Comparison of ENCODE assay signal across 23 mouse cellular contexts in the genomic region with DNA sequence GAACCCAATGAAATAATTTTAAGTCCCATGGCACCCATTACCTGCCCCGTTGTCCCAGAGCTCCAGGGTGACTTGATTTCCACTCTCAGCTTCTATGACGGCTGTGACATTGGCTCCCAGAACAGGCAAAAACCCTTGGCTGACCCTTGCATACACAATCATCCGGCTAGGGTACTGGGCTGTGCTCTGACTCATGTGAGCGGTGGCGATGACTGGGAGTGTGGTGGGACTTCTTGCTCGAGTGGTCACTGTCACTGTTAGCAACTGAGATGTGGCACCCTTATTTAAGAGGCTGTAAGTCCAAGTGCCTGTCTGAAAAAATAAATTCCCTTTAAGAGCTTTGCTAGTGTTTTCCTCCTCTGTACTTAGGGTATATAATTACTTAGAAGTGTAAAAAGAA. TPM values are rescaled to one million over a fixed set of nuclear protein-coding genes. Genes with fewer than 3 reads are reported as not detected.
"Had no signal": no experiment of that assay in that cellular context is flagged by ENCODE, and none has a peak within 500 bp of the region (broad histone marks: within the 10 kb centered on the region; RNA-seq: fewer than 3 reads in every experiment).

No protein-coding gene starts in this region.

- H3K27ac ChIP-seq: intestine, embryonic 15.5 days; limb, embryonic 10.5 days; limb, embryonic 13.5 days; liver, embryonic 13.5 days had no signal

- H3K9me3 ChIP-seq: intestine, embryonic 15.5 days; limb, embryonic 10.5 days; limb, embryonic 13.5 days; liver, embryonic 13.5 days; megakaryocyte, embryonic 14.5 days had no signal

- H3K4me3 ChIP-seq: intestine, embryonic 15.5 days; limb, embryonic 10.5 days; limb, embryonic 13.5 days; liver, embryonic 13.5 days; megakaryocyte, embryonic 14.5 days had no signal

- H3K36me3 ChIP-seq: intestine, embryonic 15.5 days; limb, embryonic 10.5 days; limb, embryonic 13.5 days; liver, embryonic 13.5 days had no signal

- H3K4me1 ChIP-seq: intestine, embryonic 15.5 days; limb, embryonic 10.5 days; limb, embryonic 13.5 days; liver, embryonic 13.5 days had no signal

- ATAC-seq: intestine, embryonic 15.5 days had no signal

- H3K27me3 ChIP-seq: intestine, embryonic 15.5 days; limb, embryonic 13.5 days; liver, embryonic 13.5 days; megakaryocyte, embryonic 14.5 days had no signal

- H3K4me2 ChIP-seq: intestine, embryonic 15.5 days; limb, embryonic 13.5 days; liver, embryonic 13.5 days; midbrain, embryonic 11.5 days had no signal

- DNase-seq: kidney, adult 8-10 months; kidney, postnatal 36 days; liver; liver, embryonic 13.5 days; lung, adult 2 months; lung, postnatal 36 days; midbrain, embryonic 14.5 days; thymus, adult 18-20 months; thymus, postnatal 36 days had no signal

- H3K9ac ChIP-seq: intestine, embryonic 15.5 days; limb, embryonic 13.5 days; liver, embryonic 13.5 days had no signal

RNA-seq across cellular contexts. Expression of gene Clca3a2, which starts 8.0 kb away (rescaled TPM):
- total RNA-seq: left cerebral cortex, adult 8-10 months had no signal
- polyA plus RNA-seq: limb, embryonic 10.5 days; liver, embryonic 13.5 days; liver, embryonic 16.5 days; midbrain, embryonic 11.5 days; midbrain, embryonic 14.5 days; neural tube, embryonic 11.5 days; neural tube, embryonic 14.5 days had no signal

RNA-seq across cellular contexts. Expression of gene Clca3b, which starts 21.9 kb away (rescaled TPM):
- total RNA-seq: layer of hippocampus, adult 18-20 months; layer of hippocampus, postnatal 14 days; left cerebral cortex, adult 8-10 months; left cerebral cortex, postnatal 14 days; midbrain, postnatal 0 days had no signal
- polyA plus RNA-seq: limb, embryonic 10.5 days; limb, embryonic 13.5 days; liver, embryonic 13.5 days; midbrain, embryonic 11.5 days; midbrain, embryonic 14.5 days; midbrain, postnatal 0 days; neural tube, embryonic 11.5 days; neural tube, embryonic 14.5 days; spleen, adult 2 months had no signal
